Mouse (Mus musculus) gastrocnemius, postnatal 10 days (tissue): ENCODE results near the gene Ankrd39. TPM values are rescaled to one million over a fixed set of nuclear protein-coding genes. Genes with fewer than 3 reads are reported as not detected.

Experiments
- DNase-seq: peaks from one replicate; pipeline ENCODE4 v3.0.0; 2021; ENCODE audit warnings: mixed read lengths
- long read RNA-seq, 2 experiments: library from polyadenylated mRNA; stranded (forward); transcript quantifications; one replicate each; pipeline ENCODE4 v2.0.0; 2021
- total RNA-seq, 2 experiments: library from RNA; stranded (reverse); gene quantifications; 2 replicates each; pipeline ENCODE4 v1.2.3; 2021

Gene Ankrd39
- 10 to 100 TPM; 10.9 to 11.4 TPM for total RNA-seq
- long read RNA-seq, experiment 1, partial matches to known transcripts, result 0 of 10 reads
- long read RNA-seq, experiment 1, other reads (novel, unspliced or antisense), result 1 of 10 reads
- long read RNA-seq, experiment 2, transcript Ankrd39-201 (4 exons, 2,109 nt), result major isoform, 9 of 14 reads
- long read RNA-seq, experiment 2, partial matches to known transcripts, result 0 of 14 reads
- long read RNA-seq, experiment 2, other reads (novel, unspliced or antisense), result 0 of 14 reads

DNA sequence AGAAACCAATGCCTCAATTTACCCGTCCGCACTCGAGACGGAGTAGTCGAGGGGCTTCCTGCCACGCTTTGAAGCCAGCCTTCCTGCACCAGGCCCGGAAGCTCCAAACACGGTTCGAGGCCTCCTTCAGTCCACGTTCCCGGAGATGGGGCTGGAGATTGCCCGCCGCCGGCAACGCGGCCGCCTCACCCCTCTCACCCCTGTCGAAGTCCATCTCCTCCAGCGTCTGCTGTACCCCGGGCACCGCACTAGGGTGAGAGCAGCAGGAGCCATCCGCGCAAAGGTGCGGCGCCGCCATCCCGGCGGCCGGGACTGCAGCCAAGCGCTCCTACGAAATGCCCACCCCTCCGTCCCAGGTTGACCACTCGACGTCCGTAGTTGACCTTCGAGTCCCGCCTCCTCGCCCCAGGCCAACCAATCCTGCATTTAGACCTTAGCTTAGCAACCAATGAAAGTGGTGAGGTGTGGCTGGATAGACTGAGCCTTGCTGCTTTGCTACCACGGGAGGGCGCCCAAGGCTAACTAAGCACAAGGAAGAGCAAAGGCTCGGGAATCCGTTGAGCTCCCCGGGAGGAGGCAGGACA lies at the start of gene Ankrd39:
Gene Ankrd39, minus strand, starts transcription at position 558 of the 584 bp plus-strand sequence.
- DNase-seq, result peak; percentile 95

DNA sequence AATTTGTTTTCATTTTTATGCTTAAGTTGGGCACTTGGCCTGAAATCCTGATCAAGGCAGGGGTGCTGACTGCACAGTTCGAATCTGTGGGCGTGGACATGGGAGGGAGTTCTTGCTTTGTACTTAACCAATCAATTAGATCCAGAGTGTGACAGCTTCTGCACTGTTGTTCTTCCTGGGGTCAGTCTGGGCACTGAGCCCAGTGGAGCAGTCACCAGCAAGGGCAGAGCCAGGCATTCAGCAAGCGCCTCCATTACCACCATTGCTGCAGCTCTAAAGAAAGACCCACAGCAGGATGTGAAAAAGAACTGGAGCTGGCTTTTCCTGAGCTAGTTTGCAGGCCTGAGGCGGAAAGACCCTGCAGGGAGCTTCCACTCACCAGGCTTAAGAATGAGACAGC lies 48.9 kb upstream of the Ankrd39 start:
- no peak for DNase-seq

DNA sequence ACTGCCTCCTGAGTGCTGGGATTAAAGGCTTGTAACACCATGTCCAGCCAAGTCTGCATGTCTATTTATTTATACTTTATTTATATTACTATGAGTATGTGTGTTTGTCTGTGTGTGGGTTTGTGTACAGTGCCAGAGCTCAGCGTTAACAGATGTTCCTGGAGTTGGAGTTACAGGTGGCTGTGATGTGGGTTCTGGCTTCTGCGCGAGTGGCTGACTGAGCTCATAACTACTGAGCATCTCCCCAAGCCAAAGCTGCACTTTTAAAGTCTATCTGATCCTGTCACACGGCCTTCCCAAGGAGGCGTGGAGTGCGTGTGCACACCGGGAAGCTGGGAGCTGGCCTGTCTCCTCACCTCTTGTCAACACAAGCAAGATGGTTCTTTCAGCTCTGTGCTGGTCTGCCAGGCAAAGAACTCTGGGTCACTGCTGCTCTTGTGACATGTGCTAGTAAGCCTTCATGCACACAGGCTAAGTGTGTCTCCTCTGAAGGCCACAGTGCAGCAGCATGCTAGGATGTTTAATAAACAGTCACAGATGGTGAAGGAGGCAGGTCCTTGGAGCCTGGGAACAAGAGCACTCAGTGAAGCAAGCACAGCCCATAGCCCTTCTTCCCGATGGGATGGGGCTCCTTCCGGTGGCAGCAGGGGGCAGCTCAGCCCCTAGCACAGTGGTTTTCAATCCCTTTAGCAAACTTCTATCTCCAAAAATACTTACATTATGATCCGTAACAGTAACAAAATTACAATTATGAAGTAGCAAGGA lies 48.1 kb upstream of the Ankrd39 start:
- DNase-seq, result no peak

DNA sequence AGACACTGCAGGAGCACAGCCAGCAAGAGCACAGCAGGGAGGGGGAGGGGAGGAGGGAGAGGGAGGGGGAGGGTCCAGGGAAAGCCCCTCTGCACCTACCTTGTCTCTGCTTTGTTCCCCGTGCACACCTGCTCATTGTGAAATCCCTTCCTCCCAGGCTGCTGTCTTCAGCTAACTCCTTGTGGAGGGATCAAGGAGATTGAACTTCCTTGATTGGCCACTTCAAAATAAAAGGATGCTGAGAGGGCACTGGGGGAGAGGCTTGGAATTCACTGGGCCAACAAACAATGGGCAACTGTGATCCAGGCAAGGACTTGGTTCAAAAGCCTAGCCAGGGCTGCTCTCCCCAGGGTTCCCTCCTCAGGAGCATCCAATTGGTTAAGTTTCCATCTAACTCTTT lies 45.9 kb upstream of the Ankrd39 start:
- no peak for DNase-seq

DNA sequence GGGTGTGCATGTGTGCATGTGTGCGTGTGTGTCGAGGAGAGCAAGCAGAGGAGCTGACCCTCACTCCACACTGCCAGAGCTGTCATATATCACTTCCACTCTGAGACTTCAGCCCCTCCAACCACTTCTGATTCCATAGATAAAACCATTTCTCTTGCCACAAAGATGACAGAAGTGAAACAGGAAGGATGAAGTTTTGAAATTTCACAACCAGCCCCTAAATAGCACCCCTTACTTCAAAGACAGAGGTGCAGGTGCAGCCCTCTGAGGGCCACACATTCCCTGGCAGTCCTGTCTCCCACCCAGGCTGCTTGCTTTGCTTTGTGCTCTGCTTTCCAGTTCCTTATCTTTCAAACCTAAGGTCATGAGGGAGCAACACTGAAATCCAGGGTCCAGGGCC lies 44.2 kb upstream of the Ankrd39 start:
- no peak for DNase-seq

DNA sequence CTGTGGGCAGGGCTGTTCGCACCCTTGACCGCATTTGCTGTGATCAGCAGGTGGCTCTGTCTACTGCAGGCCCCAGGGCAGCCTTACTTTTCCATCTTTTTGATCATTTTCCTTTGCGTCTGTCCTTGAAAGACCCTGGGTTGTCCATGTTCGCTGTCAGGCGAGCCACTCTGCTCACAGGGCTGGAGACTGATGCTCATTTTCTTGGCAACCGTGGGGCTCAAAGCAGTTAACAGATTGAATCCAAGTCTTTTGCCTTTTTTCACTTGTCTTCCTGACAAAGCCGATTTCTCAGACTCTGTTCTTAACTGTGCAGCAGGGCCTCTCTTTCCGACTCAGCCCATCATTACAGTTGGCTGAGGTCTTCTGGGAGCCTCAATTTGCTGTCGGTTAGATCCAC lies 43.4 kb upstream of the Ankrd39 start:
- no peak for DNase-seq

DNA sequence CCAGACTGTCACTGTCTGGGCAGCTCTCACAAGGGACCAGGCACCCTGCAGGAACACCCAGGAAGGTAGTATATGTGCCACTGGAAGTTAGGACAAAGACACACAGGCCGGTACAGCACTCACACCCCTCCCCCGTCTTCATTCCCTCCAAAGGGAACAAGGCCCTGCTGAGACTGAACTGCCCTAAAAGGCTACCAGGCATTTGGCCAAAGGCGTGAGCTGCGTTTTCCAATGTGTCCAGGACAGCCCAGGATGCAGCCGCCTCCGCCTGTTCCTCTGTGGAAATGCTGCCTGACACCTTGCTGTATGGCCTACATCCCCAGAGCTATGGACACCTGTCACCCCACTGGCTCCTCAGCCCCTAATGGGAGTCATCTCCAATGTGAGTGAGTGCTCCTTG lies 42.2 kb upstream of the Ankrd39 start:
- peak; percentile 64 for DNase-seq

DNA sequence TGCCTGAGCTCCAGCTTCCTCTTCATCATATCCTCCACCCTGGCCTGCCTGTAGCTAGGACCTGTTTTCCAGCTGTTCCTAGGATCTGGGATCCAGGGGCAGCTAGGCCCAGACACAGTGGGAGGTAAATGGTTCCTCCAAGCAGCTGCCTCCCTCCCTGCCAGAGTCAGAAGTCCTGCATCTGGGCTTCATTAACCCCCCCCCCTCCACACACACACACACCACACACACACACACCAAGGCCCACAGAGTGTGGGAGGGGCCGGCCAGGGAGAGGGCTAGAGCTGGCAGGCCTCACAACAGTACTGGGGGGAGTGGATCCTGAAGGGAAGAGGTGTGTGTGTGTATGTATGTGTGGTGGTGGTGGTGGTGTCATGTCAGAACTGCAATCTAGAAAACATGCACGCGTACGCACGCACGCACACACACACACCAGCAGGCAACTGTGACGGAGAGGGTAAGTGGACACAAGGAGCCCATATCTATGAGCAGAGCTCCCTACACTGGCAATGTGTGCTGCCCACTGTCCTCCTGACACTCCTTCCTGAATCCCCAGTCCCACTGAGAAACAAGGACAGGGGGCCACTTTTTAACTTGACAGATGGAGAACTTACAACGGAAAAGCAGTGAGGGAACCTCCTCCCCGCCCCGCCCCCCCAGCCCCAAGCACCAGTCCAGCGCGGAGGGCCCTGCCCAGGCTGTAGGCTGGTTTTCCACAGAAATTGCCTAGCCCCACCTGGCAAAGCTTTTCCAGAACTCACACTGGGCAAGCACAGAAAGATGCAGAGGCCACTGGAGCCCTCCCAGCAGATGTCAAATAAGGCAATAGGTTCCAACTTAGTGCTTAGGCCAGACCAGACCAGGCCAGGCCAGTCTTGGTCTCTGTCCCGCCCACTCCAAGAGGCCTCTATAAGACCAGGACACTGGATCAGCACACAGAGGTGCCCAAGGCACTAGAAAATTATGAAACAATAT lies 41.5 kb upstream of the Ankrd39 start:
- peak; percentile 62 for DNase-seq

DNA sequence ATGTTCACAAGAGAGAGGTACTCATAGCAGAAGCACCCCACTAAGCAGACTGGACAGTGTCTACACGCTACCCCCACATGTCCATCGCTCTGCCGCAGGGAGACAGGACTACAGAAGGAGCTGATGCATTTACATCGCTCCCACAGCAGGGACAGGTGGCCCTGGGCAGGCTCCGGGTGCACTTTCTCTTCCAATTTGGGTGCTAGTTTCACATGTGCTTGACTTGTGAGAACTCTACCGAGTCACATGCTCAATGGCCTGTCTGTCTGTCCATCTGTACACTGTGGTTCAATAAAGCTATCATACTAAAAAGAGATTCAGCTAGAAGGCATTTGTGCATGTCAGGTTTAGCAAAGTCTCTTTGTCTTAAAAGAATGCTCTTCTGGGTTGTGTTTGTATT lies 40.6 kb upstream of the Ankrd39 start:
- DNase-seq, result no peak

DNA sequence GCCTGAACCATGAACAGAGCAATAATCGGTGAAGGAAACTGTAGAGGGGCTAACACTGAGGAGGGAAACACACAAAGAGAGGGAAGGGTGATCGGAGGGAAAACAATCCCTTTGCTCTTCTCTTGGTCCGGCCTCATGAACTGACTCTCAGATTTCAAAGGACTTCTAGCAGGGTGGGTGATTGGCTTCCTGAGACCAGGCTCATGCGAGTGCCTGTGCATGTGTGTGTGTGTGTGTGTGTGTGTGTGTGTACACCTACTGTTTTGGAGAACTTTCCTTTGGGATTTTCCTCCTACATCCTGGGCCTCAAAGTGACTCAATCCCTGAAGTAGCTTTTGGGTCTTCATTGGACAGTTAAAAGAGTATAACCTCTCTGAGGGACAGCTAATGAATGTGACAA lies 39.0 kb upstream of the Ankrd39 start:
- no peak for DNase-seq

DNA sequence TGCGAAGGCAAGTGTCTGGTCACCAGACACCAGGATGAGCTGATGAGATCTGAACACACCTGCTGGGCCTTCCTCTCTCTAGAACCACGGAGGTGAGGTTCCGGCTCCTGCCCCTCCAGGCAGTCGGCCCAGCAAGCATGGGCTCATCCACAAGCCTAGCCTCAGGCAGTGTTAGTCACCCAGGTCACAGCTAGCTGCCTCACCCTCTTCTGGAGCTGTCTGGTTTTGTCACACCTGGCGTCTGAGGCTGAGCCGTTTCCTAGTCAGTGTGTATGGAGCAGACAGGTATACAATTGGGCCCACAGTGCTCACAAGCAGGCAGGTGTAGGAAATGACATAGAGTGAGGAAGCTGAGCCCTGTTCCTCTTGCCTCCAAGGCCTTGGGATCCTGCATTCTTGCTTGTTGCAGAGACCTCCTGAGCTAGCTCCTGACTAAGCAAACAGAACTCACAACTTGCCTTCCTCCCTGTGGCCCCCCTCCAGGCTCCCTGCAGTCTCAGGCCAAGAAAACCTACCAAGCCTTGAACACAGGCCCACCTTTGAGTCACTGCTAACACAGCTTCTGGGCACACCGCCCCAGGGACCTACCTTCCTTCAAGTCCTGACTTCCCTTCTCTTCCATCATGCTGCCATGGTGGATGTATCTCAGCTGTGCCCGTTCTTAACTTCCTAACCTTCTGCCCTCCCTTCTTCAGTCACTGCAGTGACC lies 36.3 kb upstream of the Ankrd39 start:
- no peak for DNase-seq

DNA sequence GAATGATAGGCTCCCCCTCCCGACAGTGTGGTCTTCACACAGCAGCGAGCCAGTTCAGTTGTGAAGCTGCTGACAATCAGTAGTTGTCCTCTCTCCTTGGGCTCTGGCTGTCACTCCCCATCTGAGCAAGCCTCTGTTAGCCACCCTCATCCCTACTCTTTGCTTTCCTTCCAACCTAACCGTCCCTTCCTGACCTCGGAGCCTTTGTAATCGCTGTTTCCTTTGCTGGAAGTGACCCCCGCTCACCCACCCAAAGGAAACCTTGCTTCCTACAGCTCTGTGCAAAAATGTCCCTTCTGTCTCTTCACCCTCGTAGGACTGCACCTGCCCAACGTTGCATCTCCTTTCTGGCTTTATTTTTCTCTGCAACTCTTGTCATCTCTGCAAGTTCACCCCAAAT lies 35.0 kb upstream of the Ankrd39 start:
- no peak for DNase-seq

DNA sequence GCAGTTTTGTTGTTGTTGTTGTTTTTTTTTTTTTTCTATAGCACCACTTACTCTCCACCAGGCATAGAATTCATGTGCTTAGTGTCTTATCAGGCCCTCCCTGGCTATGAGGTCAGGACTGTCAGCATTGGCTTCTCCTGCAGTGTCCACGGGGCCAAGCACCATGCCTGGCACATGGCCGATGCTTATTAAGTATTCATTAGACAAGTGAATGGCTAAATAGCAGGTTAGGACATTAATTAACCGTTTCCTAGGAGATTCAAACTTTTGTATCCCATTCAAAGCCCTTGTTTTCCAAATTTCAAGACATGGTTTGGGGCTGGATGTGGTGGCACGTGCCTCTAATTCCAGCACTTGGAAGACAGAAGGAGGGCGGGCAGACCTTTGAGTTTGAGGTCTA lies 34.0 kb upstream of the Ankrd39 start:
- no peak for DNase-seq

DNA sequence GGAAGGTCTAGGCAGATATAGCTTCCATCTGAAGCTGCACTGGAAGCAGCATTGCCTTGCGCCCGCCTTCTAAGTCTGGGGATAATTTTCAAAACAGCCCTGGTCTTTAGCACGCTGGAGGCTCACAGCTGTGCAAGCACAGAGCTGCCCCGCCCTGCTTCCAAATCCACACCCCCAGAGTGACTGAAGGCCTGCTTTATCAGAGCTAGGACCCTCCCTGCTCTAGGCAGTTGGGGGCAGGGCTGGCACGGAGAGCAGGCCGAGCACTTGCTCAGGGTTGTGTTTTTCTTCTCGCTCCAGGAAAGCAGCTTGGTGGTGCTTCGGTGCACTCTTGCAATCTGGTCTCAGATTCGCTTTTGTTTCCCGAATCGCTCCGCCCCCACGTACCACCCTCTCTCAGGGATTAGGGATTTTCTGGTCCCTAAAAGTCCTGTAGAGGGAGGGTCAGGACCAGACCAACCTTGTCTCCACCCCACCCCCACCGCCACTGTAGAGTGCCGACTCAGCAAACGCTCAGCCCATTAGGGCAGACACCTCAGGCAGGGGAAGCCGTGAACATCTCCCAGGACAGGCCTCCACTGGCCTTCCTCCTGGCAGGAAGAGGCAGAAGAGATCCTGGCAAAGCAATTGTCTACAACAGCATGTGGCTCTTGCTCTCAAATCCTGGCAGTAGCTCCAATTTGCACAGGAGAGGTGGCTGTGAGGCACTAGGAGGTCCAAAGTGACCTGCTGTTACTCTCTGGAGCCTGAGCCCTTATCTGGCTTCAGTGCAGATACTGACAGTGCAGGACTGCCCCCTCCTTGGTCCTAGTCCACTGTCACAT lies 33.4 kb upstream of the Ankrd39 start:
- DNase-seq, result peak; percentile 54

DNA sequence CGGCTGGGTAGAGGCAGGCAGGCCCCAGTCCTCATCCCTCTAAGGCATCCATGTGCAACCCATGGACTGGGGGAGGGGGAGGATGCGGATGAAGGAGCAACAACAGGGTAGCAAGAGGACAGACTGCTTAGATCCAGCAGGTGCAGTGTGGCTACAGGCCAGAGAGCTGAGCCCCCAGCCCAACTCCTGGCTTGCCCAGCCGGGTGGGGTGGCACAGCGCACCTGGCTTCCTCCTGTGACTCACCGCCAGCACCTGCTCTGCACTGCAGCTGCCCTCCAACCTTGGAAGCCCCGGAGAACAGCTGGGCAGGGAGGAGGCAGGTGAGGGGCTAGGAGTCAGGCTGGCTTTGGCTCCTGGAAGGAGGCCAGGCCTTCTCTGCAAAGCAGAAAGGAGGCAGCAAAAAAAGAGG lies 32.7 kb upstream of the Ankrd39 start:
- DNase-seq, result peak; percentile 48

DNA sequence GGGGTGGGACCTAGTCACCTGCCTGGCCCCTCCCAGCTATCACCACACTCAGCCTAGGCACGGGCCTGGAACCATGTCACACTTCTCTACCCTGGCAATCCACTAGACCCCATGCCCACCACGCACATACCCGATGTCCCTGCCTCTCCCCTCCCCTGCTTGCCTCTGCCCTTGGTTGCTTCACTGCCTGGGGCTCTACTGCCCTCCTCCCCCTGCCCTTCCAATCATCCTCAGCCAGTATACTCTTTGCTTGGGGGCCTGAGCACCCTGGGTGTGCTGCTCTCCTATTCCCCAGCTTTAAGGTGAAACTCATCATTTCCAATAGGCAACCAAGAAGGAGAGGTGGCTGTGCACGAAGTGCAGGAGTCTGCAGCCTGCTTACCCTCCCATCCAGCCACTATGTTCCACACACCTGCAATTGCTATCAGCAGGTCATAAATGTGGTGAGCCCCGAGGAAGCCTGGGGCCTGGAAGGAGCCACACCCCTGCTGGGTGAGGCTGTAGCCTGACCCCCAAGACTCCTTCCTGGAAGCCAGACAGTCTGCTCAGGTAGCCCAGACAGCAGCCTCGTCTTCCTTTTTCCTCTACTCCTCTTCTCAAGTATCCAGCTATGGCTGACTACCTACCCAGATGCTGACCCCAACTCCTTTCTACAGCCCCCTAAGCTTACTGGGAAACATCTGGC lies 29.9 kb upstream of the Ankrd39 start:
- DNase-seq, result no peak

DNA sequence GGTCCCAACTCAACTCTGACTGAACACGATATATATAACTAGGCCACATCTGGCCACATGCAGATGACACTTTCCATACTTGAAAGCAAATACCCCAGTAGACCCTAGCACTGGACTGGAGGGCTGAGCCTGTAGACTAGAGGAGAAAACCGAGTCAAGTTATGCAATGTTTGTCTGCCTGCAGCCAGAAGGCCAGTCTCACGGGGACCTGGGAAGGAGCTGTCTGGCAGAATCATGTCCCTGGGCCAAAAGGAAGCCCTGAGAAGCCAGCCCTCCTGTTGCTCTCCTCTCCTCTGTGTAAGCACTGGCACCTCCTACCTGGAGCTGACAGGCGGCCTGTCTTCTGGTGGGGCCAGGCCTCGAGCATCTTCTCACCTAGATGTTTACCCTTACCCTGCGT lies 28.1 kb upstream of the Ankrd39 start:
- DNase-seq, result no peak

DNA sequence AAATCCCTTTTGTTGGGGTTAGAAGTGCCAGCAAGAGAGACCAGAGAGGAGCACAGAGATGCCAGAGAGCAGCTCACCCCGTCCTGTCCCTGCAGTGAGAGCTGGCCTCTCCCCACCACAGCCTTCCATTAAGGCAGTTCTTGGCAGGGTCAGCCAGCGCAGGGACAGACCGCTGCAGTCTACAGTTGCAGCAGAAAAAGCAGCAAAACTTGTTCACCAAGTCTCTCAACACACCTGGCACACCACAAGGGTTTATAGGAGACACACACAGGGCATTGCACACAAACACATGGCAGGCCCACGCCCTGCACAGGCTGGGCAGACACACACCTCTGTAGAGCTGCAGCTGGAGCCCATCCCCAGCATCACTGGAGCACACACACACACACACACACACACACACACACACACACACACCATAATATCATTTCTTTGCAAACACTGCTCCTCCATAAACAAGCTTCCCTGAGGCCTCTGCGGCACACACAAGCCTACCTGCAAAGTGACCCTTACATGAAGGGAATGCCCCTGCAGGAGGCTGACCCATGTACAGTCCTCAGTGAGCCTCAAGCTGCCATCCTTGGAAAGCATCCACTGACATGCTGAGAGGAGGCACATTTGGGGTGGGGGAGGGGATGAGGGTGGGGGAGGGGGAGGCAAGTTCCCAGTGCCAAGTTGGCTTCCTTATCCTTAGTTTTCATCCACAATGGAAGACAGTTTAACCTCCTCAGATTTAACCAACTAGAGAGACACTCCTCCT lies 27.1 kb upstream of the Ankrd39 start:
- DNase-seq, result no peak

DNA sequence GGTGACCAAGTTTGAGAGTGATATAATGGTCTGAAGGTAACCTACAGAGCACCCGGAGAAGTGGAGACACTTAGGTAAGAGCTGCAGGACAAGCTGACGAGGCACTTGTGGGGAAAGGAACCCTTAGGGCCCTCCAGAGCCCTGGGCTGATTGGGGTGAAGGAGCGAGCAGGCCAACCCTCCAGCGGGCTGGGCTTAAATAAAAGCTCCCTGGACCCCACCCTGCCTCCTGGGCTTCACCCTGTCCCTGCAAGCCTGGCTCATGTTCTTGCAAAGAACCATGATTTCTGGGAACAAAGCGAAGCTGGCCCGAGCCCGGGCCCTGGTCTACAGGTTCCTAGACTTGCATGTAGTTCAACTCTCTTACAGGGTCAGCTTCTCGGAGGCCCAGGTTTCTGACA lies 26.3 kb upstream of the Ankrd39 start:
- no peak for DNase-seq

DNA sequence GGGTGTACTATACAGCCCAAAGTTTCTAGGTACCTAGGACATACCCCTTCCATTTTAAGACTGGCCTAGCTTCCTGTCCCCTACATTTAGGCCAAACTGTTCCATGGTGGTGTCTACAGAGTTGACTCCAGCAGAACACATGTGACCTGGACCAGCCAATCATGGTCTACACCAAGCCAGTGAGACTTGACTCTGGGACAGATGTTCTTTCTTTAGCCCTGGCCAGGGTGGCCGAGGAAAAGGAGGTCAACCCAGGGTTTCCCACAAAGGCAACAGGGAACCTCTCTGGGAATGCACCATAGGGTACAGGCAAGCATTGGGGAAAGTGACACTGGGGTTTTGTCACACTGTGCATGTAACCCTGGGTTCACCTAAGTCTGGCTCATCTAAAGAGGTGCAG lies 25.5 kb upstream of the Ankrd39 start:
- no peak for DNase-seq
